Mouse (Mus musculus): ENCODE measurements around the gene Nsa2.

DNA sequence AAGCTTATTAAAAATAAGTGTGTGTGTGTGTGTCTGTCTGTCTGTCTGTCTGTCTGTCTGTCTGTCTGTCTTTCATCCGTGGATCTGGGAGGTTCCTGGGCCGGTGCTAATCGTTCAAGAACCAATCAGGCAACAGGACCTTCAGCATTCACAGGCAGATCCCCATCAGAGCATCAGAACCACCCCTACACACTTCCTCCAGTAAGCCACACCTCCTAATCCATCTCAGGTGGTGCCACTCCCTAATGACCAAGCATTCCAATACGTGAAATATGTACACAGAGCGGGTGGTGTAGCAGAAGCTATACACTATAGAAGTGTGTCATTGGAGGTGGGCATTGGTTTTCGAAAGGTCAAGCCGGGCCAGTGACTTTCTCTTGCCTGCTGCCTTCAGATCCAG, 55.3 kb downstream of the Nsa2 start:
- TF ChIP-seq CTCF (conservative IDR thresholded peaks at IDR 0.05; ENCODE audit: insufficient read depth, insufficient read length, low read depth, low read length) (no peak), POLR2A (IDR thresholded peaks at IDR 0.05; ENCODE audit: low read depth, low read length) (no peak)

Data from kidney, adult 2 months (tissue).